Mouse (Mus musculus): Measurements from ENCODE around the gene Rnaseh2a. TPM values are rescaled to one million over a fixed set of nuclear protein-coding genes. Genes with fewer than 3 reads are reported as not detected.

The Rnaseh2a gene
- total RNA-seq, 2 experiments from 2014 or later: 109 to 136 TPM

GRCm38 (mm10) chr8:84984294-84985048 lies 14.9 kb upstream of the Rnaseh2a start:
- peak; percentile 55 to 68 for DNase-seq

GRCm38 (mm10) chr8:84982499-84983011 lies 13.0 kb upstream of the Rnaseh2a start:
- DNase-seq: no peak

- peak in 1 of 2 experiments; percentile 20 for DNase-seq
These were observed 12.3 kb upstream of the Rnaseh2a start for GRCm38 (mm10) chr8:84981644-84982498.

GRCm38 (mm10) chr8:84980622-84981358 lies 11.2 kb upstream of the Rnaseh2a start:
- peak; percentile 86 to 93 for DNase-seq

- DNase-seq: peak; percentile 95 to 97
These were observed 10.2 kb upstream of the Rnaseh2a start for GRCm38 (mm10) chr8:84979599-84980421.

GRCm38 (mm10) chr8:84978248-84978940 lies 8.8 kb upstream of the Rnaseh2a start, which contains the start of gene Junb:
Gene Junb, minus strand, starts transcription at chr8:84978718.
- peak; percentile 96 to 97 for DNase-seq

- DNase-seq: peak; percentile 78 to 81
These were observed 8.1 kb upstream of the Rnaseh2a start for GRCm38 (mm10) chr8:84977435-84978247.

GRCm38 (mm10) chr8:84976763-84977434 lies 7.3 kb upstream of the Rnaseh2a start:
- DNase-seq: no peak

GRCm38 (mm10) chr8:84976031-84976762 lies 6.6 kb upstream of the Rnaseh2a start:
- peak; percentile 97 to 98 for DNase-seq

GRCm38 (mm10) chr8:84975434-84975833 lies 5.9 kb upstream of the Rnaseh2a start:
- DNase-seq: peak; percentile 72 to 77

GRCm38 (mm10) chr8:84974543-84975142 lies 5.1 kb upstream of the Rnaseh2a start:
- DNase-seq: no peak

GRCm38 (mm10) chr8:84973803-84974542 lies 4.4 kb upstream of the Rnaseh2a start:
- peak; percentile 88 to 91 for DNase-seq

- no peak for DNase-seq
These were observed 3.5 kb upstream of the Rnaseh2a start for GRCm38 (mm10) chr8:84973079-84973478.

- DNase-seq: no peak
These were observed 1.3 kb upstream of the Rnaseh2a start for GRCm38 (mm10) chr8:84970913-84971312.

GRCm38 (mm10) chr8:84970135-84970790 lies 696 bp upstream of the Rnaseh2a start:
- peak in 1 of 2 experiments; percentile 21 for DNase-seq

- no peak for DNase-seq
These were observed 917 bp downstream of the Rnaseh2a start for GRCm38 (mm10) chr8:84968650-84969049.

Measured in adrenal gland, postnatal 36 days (tissue).